In genomic region chr13:104109816-104110521, GRCm38 (mm10) we compare ENCODE assay signal across 7 mouse cellular contexts. TPM values are rescaled to one million over a fixed set of nuclear protein-coding genes. Genes with fewer than 3 reads are reported as not detected.
DNase-seq lines count a peak whose midpoint lies in the region; ATAC-seq and TF ChIP-seq lines count a peak whose summit lies in the region.

No protein-coding gene starts in this region.

- in situ Hi-C loops in ES-E14 (cut with MboI; ENCODE audit: low sequenced_read_pairs in 2 of 2, unreplicated experiment in 2 of 2): no loop called here

- DNase-seq in ES-E14 (ENCODE audit: low read depth, low spot score): peak; percentile 39
- DNase-seq in adrenal gland, postnatal 10 days: peak; percentile 43
- DNase-seq in heart, postnatal 0 days (ENCODE audit: low spot score): peak; percentile 46
- peak; percentile 28 to 71 for DNase-seq in layer of hippocampus, adult 18-20 months (ENCODE audit: low spot score in 2 of 2)
- DNase-seq in lung, adult 18-20 months: peak; percentile 48 to 53
- peak; percentile 65 for DNase-seq in retina, postnatal 7 days (ENCODE audit: low read depth, low spot score)

- peak overlapping the region; percentile 79 to 95 for H3K4me3 ChIP-seq in ES-E14 (ENCODE audit: insufficient read depth in 1 of 2, low read depth in 1 of 2, low read length in 2 of 2, poor library complexity in 1 of 2, severe bottlenecking in 1 of 2)
- H3K4me3 ChIP-seq in embryonic facial prominence, embryonic 13.5 days: peak overlapping the region; percentile 82
- H3K4me3 ChIP-seq in heart, postnatal 0 days (ENCODE audit: low read depth, low read length): peak overlapping the region; percentile 80

- TF ChIP-seq EP300 in heart, postnatal 0 days (IDR thresholded peaks at IDR 0.05; ENCODE audit: low read depth): no peak

- 2% methylated on average over 38 of the region's 38 CpGs for WGBS in embryonic facial prominence, embryonic 13.5 days
- WGBS in heart, postnatal 0 days: 2% methylated on average over 31 of the region's 38 CpGs

- peak; percentile 63 for ATAC-seq in embryonic facial prominence, embryonic 13.5 days (ENCODE audit: insufficient number of reproducible peaks, insufficient read depth, low FRiP score, low TSS enrichment, low read depth)
- peak; percentile 56 for ATAC-seq in heart, postnatal 0 days (ENCODE audit: insufficient read depth, low read depth)

- H3K4me1 ChIP-seq in ES-E14 (ENCODE audit: control insufficient read depth in 2 of 2, insufficient read depth in 2 of 2, low read length in 2 of 2, poor library complexity in 1 of 2): peaks cover 0 to 2% of the 10 kb centered on the region in 2 experiments; a peak in 1 of 4 replicates
- H3K4me1 ChIP-seq in embryonic facial prominence, embryonic 13.5 days: peaks cover 25% of the 10 kb centered on the region
- H3K4me1 ChIP-seq in heart, postnatal 0 days (ENCODE audit: control insufficient read depth, insufficient read depth): no peaks in the 10 kb centered on the region; the same call in 1 of the 2 replicates

- no peaks in the 10 kb centered on the region for H3K27me3 ChIP-seq in embryonic facial prominence, embryonic 13.5 days
- no peaks in the 10 kb centered on the region for H3K27me3 ChIP-seq in heart, postnatal 0 days (ENCODE audit: control insufficient read depth, insufficient read depth, low read length)

- no peaks in the 10 kb centered on the region for H3K9me3 ChIP-seq in ES-E14 (ENCODE audit: control insufficient read depth, insufficient read depth, low read depth, low read length)
- peaks cover 3% of the 10 kb centered on the region; the same call in 1 of the 2 replicates for H3K9me3 ChIP-seq in embryonic facial prominence, embryonic 13.5 days
- H3K9me3 ChIP-seq in heart, postnatal 0 days (replicated peaks; ENCODE audit: control insufficient read depth, low read length): no peaks in the 10 kb centered on the region

- no peak overlapping the region for H3K27ac ChIP-seq in ES-E14 (ENCODE audit: insufficient read depth, low read depth, low read length, poor library complexity, severe bottlenecking)
- peak overlapping the region; percentile 13; the same call in 1 of the 2 replicates for H3K27ac ChIP-seq in embryonic facial prominence, embryonic 13.5 days
- no peak overlapping the region for H3K27ac ChIP-seq in heart, postnatal 0 days (ENCODE audit: low read depth)

- no peaks in the 10 kb centered on the region for H3K36me3 ChIP-seq in ES-E14 (ENCODE audit: control insufficient read depth, insufficient read depth, low read length, poor library complexity, severe bottlenecking)
- H3K36me3 ChIP-seq in embryonic facial prominence, embryonic 13.5 days: peaks cover 3% of the 10 kb centered on the region; the same call in 1 of the 2 replicates
- H3K36me3 ChIP-seq in heart, postnatal 0 days (replicated peaks; ENCODE audit: control insufficient read depth, insufficient read depth, low read length): no peaks in the 10 kb centered on the region

- peak overlapping the region; percentile 80 for H3K9ac ChIP-seq in ES-E14 (ENCODE audit: insufficient read depth, low read depth, low read length, poor library complexity, severe bottlenecking)
- H3K9ac ChIP-seq in embryonic facial prominence, embryonic 13.5 days: peak overlapping the region; percentile 74
- peak overlapping the region; percentile 63 for H3K9ac ChIP-seq in heart, postnatal 0 days (replicated peaks; ENCODE audit: low read depth, low read length)

- no peak for TF ChIP-seq CTCF in heart, postnatal 0 days (IDR thresholded peaks at IDR 0.05; ENCODE audit: low read depth)

- H3K4me2 ChIP-seq in embryonic facial prominence, embryonic 13.5 days: peak overlapping the region; percentile 85
- peak overlapping the region; percentile 99 for H3K4me2 ChIP-seq in heart, postnatal 0 days (ENCODE audit: low read depth, low read length)

TF ChIP-seq in ES-E14, 5 proteins besides CTCF, POLR2A, EP300 and RAD21:
- TF ChIP-seq HCFC1 (IDR thresholded peaks at IDR 0.05; ENCODE audit: borderline replicate concordance, insufficient read depth, low read length) (no peak), MAFK (IDR thresholded peaks at IDR 0.05; ENCODE audit: insufficient read depth, low read depth, low read length) (no peak), CHD2 (IDR thresholded peaks at IDR 0.05; ENCODE audit: low read depth, low read length) (no peak), ZC3H11A (IDR thresholded peaks at IDR 0.05; ENCODE audit: borderline replicate concordance, low read depth, low read length) (no peak), ZNF384 (IDR thresholded peaks at IDR 0.05; ENCODE audit: low read depth, low read length) (no peak)

RNA-seq across cellular contexts. Expression of gene Sgtb, which starts 0.4 kb away (rescaled TPM):
- total RNA-seq in ES-E14 (2012; rRNA removed): 6.2 and 10.0 TPM in 2 replicates
- total RNA-seq in adrenal gland, postnatal 10 days (2021): 1 to 10 TPM; 5.2 to 7.6 TPM
- polyA plus RNA-seq in embryonic facial prominence, embryonic 13.5 days (2015; fragmentation: Nextera tagmentation; extraction: Ambion mirVana): 8.9 and 10.9 TPM in 2 replicates
- total RNA-seq in heart, postnatal 0 days (2014; rRNA removed; ENCODE audit: low replicate concordance): 1.1 and 1.6 TPM in 2 replicates
- polyA plus RNA-seq in heart, postnatal 0 days (2015; fragmentation: Nextera tagmentation; extraction: Ambion mirVana): 1.1 TPM in 2 replicates
- total RNA-seq in layer of hippocampus, adult 18-20 months (2021): 10 to 100 TPM; 79.8 to 80.1 TPM

RNA-seq across cellular contexts. Expression of gene Nln, which starts 0.6 kb away (rescaled TPM):
- 24.2 and 25.1 TPM in 2 replicates for total RNA-seq in ES-E14 (2012; rRNA removed)
- 10 to 100 TPM; 27.2 to 28.4 TPM for total RNA-seq in adrenal gland, postnatal 10 days (2021)
- 13.0 and 14.6 TPM in 2 replicates for polyA plus RNA-seq in embryonic facial prominence, embryonic 13.5 days (2015; fragmentation: Nextera tagmentation; extraction: Ambion mirVana)
- 31.1 and 42.2 TPM in 2 replicates for total RNA-seq in heart, postnatal 0 days (2014; rRNA removed; ENCODE audit: low replicate concordance)
- 16.2 and 17.0 TPM in 2 replicates for polyA plus RNA-seq in heart, postnatal 0 days (2015; fragmentation: Nextera tagmentation; extraction: Ambion mirVana)
- total RNA-seq in layer of hippocampus, adult 18-20 months (2021): 10 to 100 TPM; 17.4 to 21.1 TPM
